ENCODE assay signal across 9 mouse cellular contexts in the genomic region with DNA sequence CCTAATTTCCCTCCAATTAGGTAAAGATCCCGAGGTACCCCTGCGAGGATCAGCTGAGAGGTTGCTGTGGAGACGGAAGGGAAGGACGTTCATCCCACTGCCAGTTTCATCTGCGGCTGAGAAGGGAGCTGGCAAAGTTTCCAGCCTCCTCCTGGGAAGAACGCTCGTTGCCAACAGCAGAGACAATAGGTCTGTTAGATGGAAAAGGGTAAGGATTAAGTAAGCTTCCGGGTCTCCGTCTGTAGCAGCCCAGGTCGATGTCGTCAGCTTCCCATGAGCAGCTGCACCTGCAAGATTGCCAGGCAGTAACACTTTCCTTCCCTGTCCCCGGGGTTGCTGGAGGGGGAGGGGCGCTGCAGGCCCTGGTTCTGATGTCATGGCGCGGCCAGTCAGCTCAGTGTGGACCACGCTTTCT. TPM values are rescaled to one million over a fixed set of nuclear protein-coding genes. Genes with fewer than 3 reads are reported as not detected.
DNase-seq lines count a peak whose midpoint lies in the region; ATAC-seq lines count a peak whose summit lies in the region.
"Had no signal": no experiment of that assay in that cellular context is flagged by ENCODE, and none has a peak within 500 bp of the region (broad histone marks: within the 10 kb centered on the region; RNA-seq: fewer than 3 reads in every experiment).

No protein-coding gene starts in this region.

- no peaks in the 10 kb centered on the region for H3K9me3 ChIP-seq in forebrain, embryonic 13.5 days (replicated peaks)
- H3K9me3 ChIP-seq: G1E had no signal

- peak overlapping the region; percentile 29 for H3K4me3 ChIP-seq in forebrain, embryonic 13.5 days

- DNase-seq in urinary bladder, postnatal 14 days (ENCODE audit: low spot score): peak; percentile 62
- no peak for DNase-seq in urinary bladder, adult 2 months (ENCODE audit: low spot score)
- DNase-seq in heart, postnatal 10 days: peak; percentile 83 to 84
- peak; percentile 76 to 79 for DNase-seq in kidney, postnatal 36 days
- DNase-seq in lung, adult 18-20 months: peak; percentile 70 to 82
- DNase-seq in retina, postnatal 1 day: peak; percentile 84
- DNase-seq in urinary bladder, adult 18-20 months (ENCODE audit: low spot score in 2 of 2): no peak

- intact Hi-C loops in heart, postnatal 10 days (cut with DNase I): no loop called here

- peak overlapping the region; percentile 45 for H3K9ac ChIP-seq in forebrain, embryonic 13.5 days

- H3K4me1 ChIP-seq in forebrain, embryonic 13.5 days: peaks cover 63% of the 10 kb centered on the region

- no peaks in the 10 kb centered on the region; the same call in 1 of the 2 replicates for H3K27me3 ChIP-seq in forebrain, embryonic 13.5 days

- 2% methylated on average over 16 of the region's 16 CpGs for WGBS in forebrain, embryonic 13.5 days

- peak overlapping the region; percentile 94 for H3K27ac ChIP-seq in forebrain, embryonic 13.5 days

- H3K36me3 ChIP-seq in forebrain, embryonic 13.5 days (ENCODE audit: poor library complexity, severe bottlenecking): no peaks in the 10 kb centered on the region
- H3K36me3 ChIP-seq: G1E had no signal

- peak; percentile 74 for ATAC-seq in forebrain, embryonic 13.5 days

- H3K4me2 ChIP-seq in forebrain, embryonic 13.5 days: peak overlapping the region; percentile 60

RNA-seq across cellular contexts. Expression of a gene that starts 34.6 kb away (rescaled TPM):
- polyA plus RNA-seq in urinary bladder, adult 2 months (2012; rRNA removed): 21.6 and 22.7 TPM in 2 replicates
- polyA plus RNA-seq in forebrain, embryonic 13.5 days (2015; fragmentation: Nextera tagmentation; extraction: Ambion mirVana): 7.2 and 8.2 TPM in 2 replicates
- 100 to 1,000 TPM; 106 to 115 TPM for total RNA-seq in heart, postnatal 10 days (2021)
- polyA plus RNA-seq: G1E had no signal

Comparison
In these comparisons a context has a peak if more than half of its experiments do, and no peak if none do; other contexts are left out.
1. DNase-seq: peak in urinary bladder, postnatal 14 days (single experiment), heart, postnatal 10 days (2 of 2), kidney, postnatal 36 days (2 of 2), lung, adult 18-20 months (2 of 2) and retina, postnatal 1 day (single experiment); none in urinary bladder, adult 2 months (single experiment) and urinary bladder, adult 18-20 months (0 of 2).